Mouse (Mus musculus) heart, postnatal 4 days (tissue): ENCODE results near the gene Ska2. TPM values are rescaled to one million over a fixed set of nuclear protein-coding genes. Genes with fewer than 3 reads are reported as not detected.

Source experiments
- DNase-seq: peaks from one replicate; pipeline ENCODE4 v3.0.0; 2021
- microRNA-seq, 2 experiments: library from miRNA; unstranded; fragments of <30 nt; microRNA quantifications; one replicate each; pipeline ENCODE4 v1.2.0; 2021 to 2022
- total RNA-seq, 2 experiments: library from RNA; stranded (reverse); gene quantifications; 2 replicates each; pipeline ENCODE4 v1.2.3; 2021

Ska2 gene
- total RNA-seq, 2 experiments from 2014 or later = 40.2 to 42.6 TPM

DNA sequence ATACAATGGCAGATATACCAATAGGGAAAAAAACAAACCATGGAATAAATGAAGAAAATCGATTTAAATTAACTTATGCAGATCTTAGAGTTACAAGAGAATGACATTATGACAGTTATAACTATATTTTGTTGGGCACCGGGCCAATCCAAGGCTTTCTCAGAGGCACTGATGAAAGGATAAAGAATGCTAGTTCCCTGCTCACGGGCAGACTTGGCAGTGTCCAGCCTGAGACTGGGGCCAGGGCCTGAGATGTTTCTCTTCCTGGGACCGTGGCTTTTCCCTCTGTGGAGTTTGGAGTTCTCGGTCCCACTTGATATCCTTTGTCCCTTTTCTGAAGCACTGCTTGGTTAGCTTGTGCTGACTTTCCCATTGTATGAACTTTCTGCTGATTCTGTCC lies 64.6 kb downstream of the Ska2 start:
- no peak for DNase-seq

Small RNA genes lying within 50 kb of the gene (microRNA-seq; reads per million reads assigned to microRNA genes)
- 541 to 3,502 reads per million in 2 experiments for gene Mir301

Other genes starting within 250 kb of the Ska2 start
- 10 to 100 TPM; 18.9 to 22.7 TPM for gene Ypel2, start 115.5 kb upstream of the Ska2 start, total RNA-seq
- 10 to 100 TPM; 11.5 to 13.6 TPM for gene Gdpd1, start 35.2 kb upstream of the Ska2 start, total RNA-seq
- 10 to 100 TPM; 11.2 to 11.3 TPM for gene Smg8, start 22.5 kb upstream of the Ska2 start, total RNA-seq
- gene Prr11, start 526 bp upstream of the Ska2 start, total RNA-seq = 10 to 100 TPM; 10.0 TPM
- 10 to 100 TPM; 16.7 to 18.9 TPM for gene Trim37, start 17.8 kb downstream of the Ska2 start, total RNA-seq
- 10 to 100 TPM; 18.1 to 18.7 TPM for gene Ppm1e, start 249.8 kb downstream of the Ska2 start, total RNA-seq